Mouse (Mus musculus) ES-Bruce4 (cell line): ENCODE measurements around the gene Gm28372.

Source experiments
- CTCF ChIP-seq: IDR thresholded peaks from one replicate; pipeline ENCODE4 v1.8.1; 2011; ENCODE audit warnings: low read depth, low read length
- POLR2A ChIP-seq: IDR thresholded peaks from one replicate; pipeline ENCODE4 v1.8.1; 2011; ENCODE audit warnings: low read length; ENCODE audit not compliant: insufficient read depth

DNA sequence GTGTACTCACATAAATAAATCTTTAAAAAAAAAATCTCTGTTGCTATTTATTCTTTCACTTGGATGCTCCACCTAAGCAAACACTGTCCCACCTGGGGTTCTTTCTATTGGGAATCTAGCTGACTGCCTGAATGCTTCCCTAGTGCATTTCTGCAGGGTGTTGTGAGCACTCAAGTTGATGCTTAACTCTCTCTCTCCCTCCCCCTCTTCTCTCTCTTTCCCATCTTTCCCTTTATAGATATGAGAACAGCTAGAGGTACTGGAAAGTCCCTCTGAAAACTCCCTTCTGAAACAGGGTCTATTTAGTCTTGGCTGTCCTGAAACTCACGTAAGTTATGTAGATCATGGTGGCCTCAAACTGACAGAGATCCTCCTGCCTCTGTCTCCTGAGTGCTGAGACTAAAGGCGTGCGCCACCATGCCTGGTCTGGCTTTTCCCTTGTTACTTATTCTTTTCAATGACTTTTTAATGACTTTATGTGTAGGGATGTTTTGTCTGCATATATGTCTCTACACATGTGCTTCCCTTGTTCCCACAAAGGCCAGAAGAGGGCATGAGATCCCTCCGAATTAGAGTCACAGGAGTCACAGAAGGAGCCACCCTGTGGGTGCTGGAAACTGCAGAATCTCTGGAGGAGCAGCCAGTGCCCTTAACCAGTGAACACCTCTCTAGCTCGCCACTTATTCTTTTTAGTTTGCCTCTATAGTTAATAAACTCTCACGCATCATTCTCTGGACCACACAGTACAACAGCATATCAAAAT lies 9.2 kb downstream of the Gm28372 start:
- TF ChIP-seq CTCF (no peak), POLR2A (no peak)
